Mouse (Mus musculus) right cerebral cortex, adult 18-20 months (tissue): ENCODE results near the gene Galk2.
A peak's percentile ranks its signal among the peaks of the same experiment; 100 is the strongest.

ENCODE experiments used
- DNase-seq: peaks from one replicate; pipeline ENCODE4 v3.0.0; 2022; ENCODE audit warnings: mixed read lengths

The Galk2 gene

DNA sequence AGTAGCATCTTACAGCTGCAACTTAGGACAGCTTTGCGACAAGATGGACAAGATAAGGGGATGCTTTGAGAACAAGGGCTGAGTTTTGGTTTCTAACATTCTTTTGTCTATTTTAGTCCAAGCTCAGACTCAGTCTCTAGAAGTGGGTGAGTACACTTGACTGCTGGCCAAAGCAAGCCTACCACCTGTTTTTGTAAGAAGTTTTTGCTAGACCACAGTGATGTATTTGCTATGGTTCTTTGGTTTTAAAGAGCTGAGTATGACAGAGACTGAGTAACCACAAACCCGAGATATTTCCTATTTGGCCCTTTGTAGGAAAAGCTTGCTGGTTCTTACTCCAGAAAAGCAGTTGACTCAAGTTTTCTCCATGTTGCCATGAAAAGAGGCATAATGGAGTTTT is 89.3 kb downstream of the Galk2 start:
- peak; percentile 19 for DNase-seq

- no peak for DNase-seq
Observed at GRCm38 (mm10) chr2:125968811-125969210, 109.9 kb downstream of the Galk2 start.

- no peak for DNase-seq
Observed at GRCm38 (mm10) chr2:125973207-125973606, 114.3 kb downstream of the Galk2 start.

- no peak for DNase-seq
Observed at GRCm38 (mm10) chr2:125975206-125975605, 116.3 kb downstream of the Galk2 start.

- no peak for DNase-seq
Observed at GRCm38 (mm10) chr2:125975808-125976345, 117.0 kb downstream of the Galk2 start.

DNA sequence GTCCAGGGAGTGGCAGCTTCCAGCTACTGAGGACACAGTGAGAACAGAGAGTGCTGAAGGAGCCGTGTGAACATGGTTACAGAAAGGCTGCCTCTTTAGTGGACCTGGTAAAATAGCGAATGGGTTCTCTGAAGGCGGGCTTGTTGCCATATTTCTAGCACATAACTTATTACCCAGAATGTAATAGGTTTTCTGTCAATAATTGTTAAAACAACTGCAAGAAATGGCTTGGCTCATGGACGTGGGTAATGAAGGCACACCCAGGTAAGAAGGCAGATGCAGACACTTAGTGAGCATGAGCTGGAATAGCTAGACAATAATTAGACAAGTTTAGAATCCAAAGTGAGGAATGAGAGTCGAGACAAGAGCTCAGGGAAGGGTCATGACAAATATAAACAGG is 143.4 kb downstream of the Galk2 start:
- DNase-seq: no peak

DNA sequence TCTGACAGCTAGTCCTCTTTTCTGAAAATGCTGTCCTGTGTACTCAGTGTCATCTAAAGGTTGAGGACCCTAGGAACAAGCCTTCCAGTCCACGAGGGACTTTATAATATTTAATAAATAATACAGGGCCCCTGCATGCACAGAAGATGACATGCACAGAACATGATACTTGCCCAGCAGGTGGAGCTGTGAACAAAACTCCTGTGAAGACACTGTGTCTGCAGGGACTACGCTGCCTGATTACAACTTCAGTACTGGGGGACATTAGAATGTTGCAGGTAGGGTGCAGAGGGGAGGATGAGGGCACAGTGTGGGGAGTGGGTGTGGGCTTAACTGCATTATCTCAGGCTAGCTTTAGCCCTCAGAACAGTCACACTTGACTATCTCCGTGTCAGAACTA is 147.2 kb downstream of the Galk2 start:
- peak; percentile 59 for DNase-seq

DNA sequence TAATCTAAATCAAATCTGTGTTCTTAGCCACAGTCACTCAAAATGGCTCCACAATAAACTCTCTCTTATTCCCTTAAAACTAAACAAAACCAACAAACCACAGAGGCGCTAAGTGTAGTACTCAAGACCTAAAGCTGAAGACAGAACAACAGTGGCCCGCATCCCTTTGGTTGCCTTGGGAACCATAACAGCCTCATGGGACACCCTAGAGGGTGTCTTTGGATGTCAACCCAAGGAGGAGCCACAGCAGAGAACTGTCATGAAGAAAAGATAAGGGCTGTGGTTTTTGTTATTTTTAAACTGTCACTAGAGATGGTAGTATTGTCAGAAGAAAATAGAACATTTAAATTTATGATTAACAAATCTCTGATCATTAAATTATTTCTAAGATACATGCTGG is 147.8 kb downstream of the Galk2 start:
- DNase-seq: no peak

DNA sequence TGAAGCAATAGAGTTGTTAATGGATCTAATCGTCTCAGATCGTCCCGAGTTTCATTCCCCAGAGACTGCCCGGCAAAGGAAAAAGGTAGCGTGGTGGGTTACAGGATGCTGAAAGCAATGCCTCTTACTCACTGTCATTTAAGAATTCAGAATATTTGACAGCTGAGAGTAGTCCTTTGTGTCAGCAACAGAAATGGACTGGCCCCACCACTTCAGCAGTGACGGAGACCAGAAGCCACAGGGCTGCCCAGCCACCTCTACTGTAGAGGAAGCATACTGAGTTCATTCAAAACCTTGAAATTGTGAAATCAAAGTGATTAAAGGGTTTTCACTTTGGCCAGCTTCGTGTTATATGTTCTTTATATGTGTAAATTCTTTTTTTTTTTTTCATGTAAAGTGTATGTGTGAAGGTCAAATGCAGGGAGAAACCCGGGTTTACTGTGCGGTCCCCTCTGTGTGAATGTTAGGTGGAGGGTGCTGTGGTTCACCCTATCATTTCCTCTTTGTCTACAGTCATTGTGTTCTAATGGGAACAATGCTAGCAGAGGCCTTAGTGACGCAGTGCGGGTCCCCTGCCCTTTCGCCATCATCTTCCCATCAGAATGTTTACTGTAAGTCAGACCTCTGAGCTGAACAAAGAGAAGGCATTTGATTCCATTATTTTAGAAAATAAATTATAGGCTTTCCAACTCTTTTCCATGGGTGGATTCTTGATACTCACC is 156.2 kb downstream of the Galk2 start:
- DNase-seq: no peak

DNA sequence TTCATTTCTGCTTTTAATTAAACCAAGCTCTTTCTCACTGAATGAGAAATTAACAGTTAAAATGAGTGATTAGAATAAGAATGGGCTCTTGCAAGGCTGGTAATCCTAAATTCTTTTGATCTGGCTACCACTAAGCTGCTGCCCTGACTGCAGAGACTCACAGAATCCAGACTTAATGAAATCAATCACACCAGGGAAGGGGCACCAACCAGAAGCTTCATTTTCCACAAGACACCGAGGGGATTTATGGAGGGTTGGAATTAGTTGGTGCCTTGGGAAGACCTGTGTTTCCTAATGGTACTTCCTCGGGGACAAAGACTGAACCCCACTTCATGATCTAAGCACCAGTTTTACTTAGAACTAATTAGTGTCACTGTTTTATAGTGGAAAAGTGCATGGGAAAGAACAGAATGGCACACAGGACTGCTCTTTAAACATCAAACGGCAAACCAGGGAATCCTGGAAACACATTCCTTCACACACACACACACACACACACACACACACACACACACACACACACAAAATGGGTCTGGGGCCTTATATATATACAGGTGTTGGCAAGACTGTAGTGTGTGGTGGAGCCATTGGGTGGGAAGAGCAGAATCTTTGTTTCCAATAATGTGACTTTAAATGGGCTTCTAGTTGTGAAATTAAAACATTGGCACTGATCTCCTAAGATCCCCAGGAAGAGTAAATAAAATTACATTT is 157.0 kb downstream of the Galk2 start:
- no peak for DNase-seq

- DNase-seq: no peak
Observed at GRCm38 (mm10) chr2:126031186-126031900, 172.4 kb downstream of the Galk2 start.

DNA sequence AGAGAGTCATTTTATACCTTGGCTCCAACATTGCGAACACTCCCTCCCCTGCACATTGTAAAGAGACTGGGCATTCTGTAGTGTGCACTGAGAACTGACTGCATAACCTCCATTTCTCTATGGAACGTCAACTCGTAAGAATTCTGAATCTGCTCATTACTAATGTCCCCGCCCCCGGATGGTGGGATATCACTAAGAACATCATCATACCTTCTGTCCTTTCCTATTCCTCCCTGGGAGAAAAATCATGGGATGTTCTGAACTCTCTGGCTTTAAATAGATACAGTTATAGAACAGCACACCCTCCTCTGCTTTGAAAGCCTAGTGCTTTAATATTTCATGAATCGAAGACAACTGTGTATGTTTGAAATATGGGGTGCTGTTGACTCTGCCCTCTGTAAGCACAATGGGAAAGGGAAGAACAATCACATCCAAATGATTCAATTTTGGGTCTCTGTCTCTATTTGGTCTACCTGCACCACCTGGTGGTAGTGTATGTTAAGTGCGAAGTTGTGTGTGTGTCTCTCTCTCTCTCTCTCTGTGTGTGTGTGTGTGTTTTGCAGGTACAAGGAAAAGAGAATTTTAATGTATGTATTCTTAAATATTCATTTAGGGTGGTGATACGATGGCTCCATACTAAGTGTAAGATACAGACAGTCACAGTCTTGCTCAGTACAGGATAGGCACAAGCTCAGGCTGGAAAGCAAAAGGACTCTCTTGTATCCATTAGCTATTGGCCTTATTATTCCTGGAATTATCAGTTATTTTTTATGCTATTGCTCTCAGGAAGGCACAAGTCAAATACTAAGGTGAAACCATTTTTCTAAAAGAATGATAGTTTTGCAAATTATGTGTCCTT is 174.4 kb downstream of the Galk2 start:
- DNase-seq: no peak
